Mouse (Mus musculus): ENCODE data around the gene 4930562C15Rik.
"Not testable (repeated sequence)": the region's sequence is repeated elsewhere in the genome, so short reads cannot be mapped to it uniquely, and the experiment has no call there.

4930562C15Rik gene

GRCm38 (mm10) chr16:4835191-4835590 lies at the start of gene 4930562C15Rik:
Gene 4930562C15Rik (plus strand): TSS chr16:4835416.
- DNase-seq (ENCODE audit: low read depth, low spot score): no peak

GRCm38 (mm10) chr16:4785706-4786105 lies 49.5 kb upstream of the 4930562C15Rik start:
- DNase-seq (ENCODE audit: low read depth, low spot score): peak; percentile 14

DNA sequence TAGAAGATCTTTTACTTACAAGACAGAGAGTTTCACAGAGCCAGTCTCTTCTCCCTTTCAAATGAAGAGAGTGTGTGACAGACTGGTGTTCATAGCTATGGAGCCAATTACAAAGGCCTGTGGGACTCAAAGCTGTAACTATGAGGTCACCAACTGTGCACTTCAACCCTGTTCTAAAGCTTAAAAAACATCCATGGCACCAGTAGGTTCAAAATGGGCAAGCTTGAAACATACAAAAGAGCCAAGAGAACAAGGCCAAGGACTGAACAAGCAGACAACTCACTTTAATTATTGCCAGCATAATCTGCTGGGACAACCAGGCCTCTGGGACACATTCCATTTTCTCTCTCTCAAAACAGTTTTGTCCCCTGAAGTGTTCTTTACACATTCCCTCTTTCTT lies 47.0 kb upstream of the 4930562C15Rik start:
- DNase-seq (ENCODE audit: low read depth, low spot score): no peak

GRCm38 (mm10) chr16:4789311-4789768 lies 45.9 kb upstream of the 4930562C15Rik start:
- DNase-seq (ENCODE audit: low read depth, low spot score): peak; percentile 37

GRCm38 (mm10) chr16:4789810-4790559 lies 45.2 kb upstream of the 4930562C15Rik start, which contains the start of gene Cdip1:
Gene Cdip1 (minus strand): TSS chr16:4790292.
- peak; percentile 95 for DNase-seq (ENCODE audit: low read depth, low spot score)

GRCm38 (mm10) chr16:4791332-4791731 lies 43.9 kb upstream of the 4930562C15Rik start:
- no peak for DNase-seq (ENCODE audit: low read depth, low spot score)

DNA sequence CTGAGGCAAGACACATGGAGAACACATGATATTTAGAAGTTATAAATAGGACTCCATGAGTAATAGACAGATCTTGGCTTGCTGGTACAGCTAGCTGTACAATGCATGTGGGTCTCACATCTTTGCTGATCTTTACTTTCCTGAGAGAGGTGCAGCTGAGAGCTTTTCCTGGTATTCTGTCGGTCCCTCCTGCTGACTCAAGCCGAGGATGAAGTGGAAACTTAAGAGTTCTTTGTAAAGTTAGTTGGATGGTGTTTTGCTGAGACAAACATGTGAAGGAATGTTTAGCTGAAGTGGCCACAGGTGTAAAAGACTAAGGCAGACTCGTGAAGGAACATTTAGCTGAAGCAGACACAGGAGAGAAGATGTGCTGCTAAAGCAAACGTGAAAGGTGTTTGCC lies 38.6 kb upstream of the 4930562C15Rik start:
- DNase-seq (ENCODE audit: low read depth, low spot score): no peak

GRCm38 (mm10) chr16:4818349-4818748 lies 16.9 kb upstream of the 4930562C15Rik start:
- no peak for DNase-seq (ENCODE audit: low read depth, low spot score)

GRCm38 (mm10) chr16:4824466-4824865 lies 10.8 kb upstream of the 4930562C15Rik start:
- not testable (repeated sequence) for DNase-seq (ENCODE audit: low read depth, low spot score)

DNA sequence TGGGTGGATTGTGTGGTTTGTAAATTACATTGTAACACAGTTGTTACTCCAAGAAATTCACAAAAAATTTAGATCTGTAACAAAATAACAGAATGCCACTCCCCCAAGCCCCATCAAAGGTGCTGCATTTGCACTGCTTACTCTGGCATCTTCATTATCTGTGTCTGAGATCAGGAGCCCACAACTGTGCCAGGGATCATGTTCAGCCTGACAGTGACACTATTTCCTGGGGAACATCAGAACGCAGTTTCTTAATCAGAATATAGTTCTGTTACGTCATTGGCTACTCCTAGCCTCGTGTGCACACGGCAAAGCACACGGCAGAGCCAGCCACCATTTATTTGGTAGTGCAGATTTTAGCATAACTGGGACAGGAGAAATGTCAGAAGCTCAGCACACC lies 7.6 kb upstream of the 4930562C15Rik start:
- no peak for DNase-seq (ENCODE audit: low read depth, low spot score)

DNA sequence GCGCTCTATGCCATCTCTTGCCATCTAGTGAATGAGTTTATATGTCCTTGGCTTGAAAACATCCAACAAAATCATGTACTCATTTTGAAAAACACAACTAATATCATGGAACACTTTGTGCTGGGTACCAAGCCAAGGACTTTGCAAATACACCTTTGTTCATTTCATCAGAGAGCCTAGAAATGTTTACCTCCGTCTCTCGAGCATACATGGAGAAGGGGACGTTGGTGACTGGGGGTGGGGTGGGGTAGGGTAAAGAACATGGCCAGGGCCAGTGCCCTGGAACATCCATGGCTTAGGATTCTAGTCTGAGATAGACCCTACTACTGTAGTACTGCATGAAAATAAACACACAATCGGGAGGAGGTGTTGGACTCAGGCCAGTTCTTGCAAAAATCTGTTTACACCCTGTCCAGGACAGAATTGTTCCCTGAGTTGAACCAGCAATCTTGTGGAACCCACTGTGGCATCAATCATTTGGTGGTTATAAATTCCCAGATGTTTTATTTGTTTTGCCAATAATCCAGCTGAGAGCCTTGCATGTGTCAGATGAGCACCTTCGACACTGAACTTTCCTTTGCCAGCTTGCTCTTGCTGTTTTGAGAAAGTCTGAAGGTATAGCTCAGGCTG lies 5.8 kb upstream of the 4930562C15Rik start:
- DNase-seq (ENCODE audit: low read depth, low spot score): no peak

DNA sequence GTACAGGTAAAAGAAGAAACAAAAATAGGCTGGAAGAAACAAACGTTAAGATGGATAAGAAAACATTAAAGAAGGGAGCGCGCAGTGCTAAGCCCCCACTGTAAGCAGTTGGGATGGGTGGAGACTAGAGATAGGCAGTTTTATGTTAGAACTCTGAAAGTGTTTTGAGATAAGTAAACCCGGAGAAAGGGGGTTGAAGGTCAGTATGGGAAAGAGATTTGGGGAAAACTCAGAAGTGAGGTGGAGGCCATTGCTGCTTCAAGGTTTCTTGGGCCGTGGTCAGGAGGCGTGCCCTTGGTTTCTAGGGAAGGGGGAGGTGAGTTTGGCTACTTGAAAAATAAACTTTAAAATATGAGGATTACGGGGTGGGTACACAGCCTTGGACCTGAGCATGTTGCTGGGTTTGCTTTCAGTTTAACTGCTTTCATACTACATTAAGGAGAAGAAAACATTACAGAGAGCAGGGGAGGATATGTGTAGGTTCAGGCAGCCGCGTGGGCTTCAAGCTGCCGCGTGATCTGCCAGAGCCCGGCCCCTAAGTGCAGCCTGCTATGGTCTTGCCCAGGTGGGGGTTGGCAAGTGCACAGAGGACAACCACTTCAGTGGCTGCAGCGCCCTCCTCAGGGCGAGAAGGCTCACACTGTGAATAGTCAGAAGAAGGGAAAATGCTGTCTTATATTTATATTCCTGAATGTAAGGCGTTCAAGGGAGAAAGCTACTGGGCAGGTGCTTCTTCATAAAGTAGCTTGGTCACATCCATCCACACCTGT lies 3.4 kb upstream of the 4930562C15Rik start:
- no peak for DNase-seq (ENCODE audit: low read depth, low spot score)

DNA sequence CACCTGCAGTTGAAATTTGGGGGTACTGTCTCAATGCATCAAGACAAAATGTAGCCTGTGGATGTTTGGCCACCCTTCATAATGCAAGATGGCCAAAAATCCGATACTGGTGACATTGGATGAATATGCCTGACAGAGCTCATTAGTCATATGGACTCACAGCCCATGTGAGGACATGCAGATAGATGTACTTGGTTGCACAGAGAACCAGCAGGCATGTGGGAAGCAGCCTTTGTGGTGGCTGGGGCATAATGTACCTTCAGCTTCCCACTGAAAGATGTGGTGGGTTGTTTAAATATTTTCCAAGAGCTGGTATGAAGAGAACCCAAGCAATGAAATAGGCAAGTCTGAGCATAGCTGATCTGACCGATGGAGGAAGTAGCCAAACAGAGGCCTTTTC lies 1.4 kb upstream of the 4930562C15Rik start:
- DNase-seq (ENCODE audit: low read depth, low spot score): no peak

- DNase-seq (ENCODE audit: low read depth, low spot score): no peak
Measured at GRCm38 (mm10) chr16:4837631-4838030, 2.4 kb downstream of the 4930562C15Rik start.

GRCm38 (mm10) chr16:4839552-4839951 lies 4.3 kb downstream of the 4930562C15Rik start:
- no peak for DNase-seq (ENCODE audit: low read depth, low spot score)

- no peak for DNase-seq (ENCODE audit: low read depth, low spot score)
Measured at GRCm38 (mm10) chr16:4840231-4840630, 5.0 kb downstream of the 4930562C15Rik start.

DNA sequence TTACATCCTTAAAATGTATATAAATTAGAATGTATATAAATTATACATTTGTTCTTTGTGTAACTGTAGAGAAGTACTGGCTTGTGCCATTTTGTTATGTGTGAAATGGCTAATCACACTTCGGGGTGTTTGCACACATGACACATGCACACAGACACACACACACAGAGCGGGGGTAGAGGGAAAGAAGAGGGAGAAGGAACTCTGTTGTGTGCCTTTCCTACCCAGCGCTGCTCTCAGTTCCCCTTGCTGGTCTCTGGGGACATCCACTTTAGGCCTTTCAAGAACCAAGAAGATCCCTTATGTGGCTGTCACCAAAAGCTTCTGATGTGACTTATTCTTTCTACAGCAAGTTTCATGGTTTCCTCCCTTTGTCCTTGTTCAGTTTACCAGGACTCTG lies 11.8 kb downstream of the 4930562C15Rik start:
- no peak for DNase-seq (ENCODE audit: low read depth, low spot score)

- no peak for DNase-seq (ENCODE audit: low read depth, low spot score)
Measured at GRCm38 (mm10) chr16:4848090-4848489, 12.9 kb downstream of the 4930562C15Rik start.

DNA sequence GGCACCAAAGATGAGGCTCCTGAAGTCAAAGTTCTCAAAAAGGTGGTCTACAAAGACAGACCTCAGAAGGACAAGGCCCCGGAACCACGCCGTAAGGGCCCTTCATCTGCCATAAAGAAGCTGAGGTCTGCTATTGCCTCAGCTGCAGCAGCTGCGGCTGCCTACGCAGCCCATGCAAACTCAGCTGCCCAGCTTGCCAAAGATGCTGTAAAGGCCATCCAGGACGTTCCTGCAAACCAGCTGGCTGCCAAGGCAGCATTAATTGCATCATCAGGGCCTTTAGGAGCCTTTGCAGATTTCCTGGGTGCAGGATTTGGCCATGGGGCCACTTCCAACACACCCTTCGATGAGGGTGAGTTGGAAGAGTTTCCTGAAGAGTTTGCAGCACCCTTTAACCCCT lies 15.1 kb downstream of the 4930562C15Rik start:
- DNase-seq (ENCODE audit: low read depth, low spot score): no peak

- no peak for DNase-seq (ENCODE audit: low read depth, low spot score)
Measured at GRCm38 (mm10) chr16:4850938-4851628, 15.9 kb downstream of the 4930562C15Rik start.

- DNase-seq (ENCODE audit: low read depth, low spot score): no peak
Measured at GRCm38 (mm10) chr16:4855046-4855650, 19.9 kb downstream of the 4930562C15Rik start.
